Mouse (Mus musculus): ENCODE results near the gene Inpp5e. TPM values are rescaled to one million over a fixed set of nuclear protein-coding genes. Genes with fewer than 3 reads are reported as not detected.

Gene Inpp5e
- polyA plus RNA-seq, 3 experiments from 2014 or later: 9.4 to 19.0 (median 10.9) TPM

DNA sequence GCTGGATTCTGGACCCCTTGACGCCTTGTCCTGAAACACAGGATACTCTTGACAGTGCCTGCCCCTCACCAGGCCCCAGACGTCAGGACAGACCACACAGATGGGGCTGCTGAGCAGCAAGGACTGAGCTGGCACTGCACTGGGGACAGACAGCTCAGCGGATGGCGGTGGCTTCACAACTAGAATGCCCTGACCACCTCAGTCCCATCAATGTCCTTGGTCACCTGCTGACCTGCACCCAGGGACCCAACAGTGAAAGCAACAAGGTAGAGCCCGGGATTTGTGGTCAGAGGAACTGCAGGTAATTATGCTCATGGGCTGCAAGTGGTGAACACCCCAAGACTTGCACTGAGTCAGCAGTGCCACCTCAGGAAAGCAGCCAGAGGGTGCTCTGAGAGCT lies 46.0 kb downstream of the Inpp5e start:
- no peak for ATAC-seq

GRCm38 (mm10) chr2:26360772-26361171 lies 48.2 kb downstream of the Inpp5e start, which contains the start of gene Card9:
Gene Card9 (minus strand): TSS chr2:26360918.
- ATAC-seq: no peak

- no peak for ATAC-seq
These were observed 49.0 kb downstream of the Inpp5e start for GRCm38 (mm10) chr2:26359983-26360382.

DNA sequence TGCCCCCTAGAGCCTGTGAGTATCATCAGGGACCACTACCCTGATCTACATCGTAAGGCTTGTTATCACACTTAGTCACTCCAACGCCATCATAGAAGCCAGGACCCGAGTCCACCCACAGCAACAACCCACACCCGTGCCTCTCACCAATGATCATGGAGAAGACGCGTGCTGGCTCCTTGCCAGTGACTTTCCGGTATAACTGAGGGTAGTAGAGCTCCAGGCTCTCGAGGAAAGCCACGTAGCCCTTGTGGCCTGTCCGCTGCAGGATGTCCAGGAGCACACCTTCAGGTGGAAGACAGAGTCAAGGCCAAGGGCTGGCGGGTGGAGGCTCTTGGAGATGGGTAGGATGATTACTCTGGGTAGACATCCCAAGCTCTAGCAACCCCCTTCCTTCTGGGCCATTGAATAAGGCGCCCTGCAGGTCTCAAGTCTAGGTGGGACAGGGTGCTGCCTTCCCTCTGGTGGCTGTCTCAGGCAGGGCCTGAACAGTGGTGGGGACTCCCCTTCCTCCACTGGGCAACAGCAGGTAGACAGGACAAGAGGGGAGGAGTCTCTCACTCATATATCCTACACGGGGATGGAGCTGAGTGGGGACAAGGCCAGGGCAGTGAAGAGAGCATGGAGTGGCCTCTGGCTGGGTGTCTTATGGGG lies 50.2 kb downstream of the Inpp5e start:
- no peak for ATAC-seq

GRCm38 (mm10) chr2:26357484-26357883 lies 51.5 kb downstream of the Inpp5e start:
- ATAC-seq: no peak

DNA sequence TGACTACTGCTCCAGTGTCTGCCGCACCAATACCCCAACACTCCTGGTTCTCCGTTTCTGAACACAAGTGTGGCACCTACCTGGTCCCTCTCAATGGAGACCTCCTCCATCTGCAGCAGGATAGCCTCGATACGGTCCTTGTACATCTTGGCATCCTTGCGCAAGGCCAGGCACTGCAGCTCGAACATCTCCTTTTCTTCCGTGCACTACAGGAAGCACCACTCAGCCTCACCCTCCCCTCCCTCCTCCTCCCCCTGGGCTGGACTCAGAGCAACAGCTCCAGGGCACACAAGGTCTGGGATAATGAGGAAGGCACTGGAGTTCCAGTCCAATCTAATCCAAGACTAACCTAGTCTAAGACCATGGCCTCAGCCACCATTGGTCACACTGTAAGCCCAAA lies 52.3 kb downstream of the Inpp5e start:
- ATAC-seq: no peak

DNA sequence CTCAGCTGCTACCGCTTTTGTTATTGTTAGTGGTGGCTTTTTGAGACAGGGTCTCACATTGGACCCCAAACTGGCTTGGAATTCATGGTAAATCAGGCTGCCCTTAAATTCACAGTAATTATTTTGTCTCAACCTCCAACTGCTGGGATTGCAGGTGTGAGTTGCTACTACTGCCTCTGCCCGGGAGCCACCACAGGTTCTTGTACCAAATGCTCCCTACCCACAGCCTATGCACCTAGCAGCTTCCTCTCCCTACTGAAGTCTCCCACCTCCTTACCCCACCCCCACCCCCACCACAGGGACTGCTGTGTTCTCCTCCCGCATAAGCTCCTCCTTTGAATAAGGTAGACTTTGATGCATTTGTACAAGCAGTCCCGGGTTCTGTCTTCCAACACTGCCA lies 52.8 kb downstream of the Inpp5e start:
- ATAC-seq: no peak

GRCm38 (mm10) chr2:26354401-26354800 lies 54.6 kb downstream of the Inpp5e start:
- no peak for ATAC-seq

DNA sequence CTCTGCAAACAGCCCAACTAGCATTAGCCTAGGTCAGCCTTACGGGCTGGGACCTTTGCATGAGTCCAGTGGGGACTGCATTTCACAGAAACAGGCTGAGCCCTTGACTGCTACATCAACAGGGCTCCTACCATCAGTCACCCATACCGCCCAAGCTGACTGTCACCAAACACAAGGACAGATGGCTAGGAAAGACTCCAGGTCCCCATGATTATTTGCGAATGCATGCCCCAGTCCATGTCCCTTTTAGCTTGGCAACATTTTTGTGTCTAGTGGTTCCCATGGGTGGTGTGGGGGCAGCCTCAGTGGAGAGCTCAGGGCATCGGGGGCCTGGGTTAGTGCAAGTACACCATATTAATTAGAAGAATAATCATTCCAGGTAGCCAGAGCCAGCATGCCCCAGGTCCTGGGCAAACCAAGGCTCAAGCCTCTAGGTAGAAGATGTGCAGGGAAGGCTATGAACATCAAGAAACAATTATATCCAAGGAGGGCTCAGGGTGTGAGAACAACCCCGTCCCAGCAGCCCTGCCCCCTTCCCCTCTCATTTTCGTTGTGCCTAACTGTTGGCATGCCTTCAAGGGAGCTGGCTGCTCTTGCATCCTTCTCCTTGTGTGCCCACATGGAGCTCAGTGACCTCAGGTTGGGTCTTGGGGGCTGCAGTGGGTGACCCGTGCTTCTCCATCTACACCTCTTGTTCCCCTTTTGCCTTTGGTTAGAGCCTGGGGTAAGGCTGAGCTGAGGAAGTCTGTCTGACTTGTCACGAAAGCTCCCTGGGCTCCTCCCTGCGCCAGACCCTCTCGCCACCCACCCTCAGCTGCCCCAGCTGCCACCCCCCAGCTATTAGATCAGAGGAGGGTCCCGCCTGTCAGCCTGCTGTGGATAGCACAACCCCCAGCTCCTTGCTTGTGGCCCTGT lies 55.7 kb downstream of the Inpp5e start:
- no peak for ATAC-seq

DNA sequence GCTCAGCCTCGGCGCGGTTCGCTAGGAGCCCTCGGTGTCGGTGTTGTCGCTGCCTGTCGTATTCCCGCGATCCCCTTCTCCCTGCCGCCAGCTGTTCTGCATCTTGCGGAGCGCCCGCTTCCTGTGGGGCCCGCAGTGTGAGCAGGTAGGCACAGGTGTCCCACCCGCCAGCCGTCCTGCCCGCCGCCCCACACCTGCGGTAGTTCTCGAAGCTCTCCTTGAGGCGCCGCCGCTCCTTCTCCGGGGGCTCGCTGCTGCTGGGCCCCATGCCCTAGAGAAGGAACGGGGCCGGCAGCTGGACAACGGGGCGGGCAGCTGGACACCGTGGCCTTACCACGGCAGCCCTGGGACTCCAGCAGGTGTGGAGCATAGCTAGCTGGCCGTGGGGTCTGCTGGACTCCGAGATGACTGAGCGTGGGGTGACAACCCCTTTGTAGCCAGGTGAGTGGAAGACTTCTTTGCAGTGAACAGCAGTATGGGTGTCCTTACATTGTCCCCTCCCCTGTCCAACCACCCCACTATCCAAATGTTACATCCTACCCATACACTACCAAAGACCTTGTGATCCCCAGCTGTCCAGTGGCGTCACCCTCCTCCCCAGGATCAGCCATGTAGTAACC lies 56.6 kb downstream of the Inpp5e start:
- ATAC-seq: no peak

GRCm38 (mm10) chr2:26351358-26352290 lies 57.4 kb downstream of the Inpp5e start, which contains the start of gene Dnlz:
Gene Dnlz (minus strand): TSS chr2:26352110.
- ATAC-seq: peak; percentile 89

GRCm38 (mm10) chr2:26348241-26348640 lies 60.8 kb downstream of the Inpp5e start:
- no peak for ATAC-seq

Other genes starting within 250 kb of the Inpp5e start
- gene Lhx3, start 200.9 kb downstream of the Inpp5e start, polyA plus RNA-seq (2017; shearing (Covaris generic)): not detected
- gene Qsox2, start 171.7 kb downstream of the Inpp5e start, polyA plus RNA-seq (2017; shearing (Covaris generic)): 1 to 10 TPM; 1.3 to 2.6 (median 1.9) TPM
- gene Ccdc187, start 114.6 kb downstream of the Inpp5e start, polyA plus RNA-seq (2017; shearing (Covaris generic)): under 1 TPM in 1 of 3 experiments, not detected in 2; 0.04 TPM
- gene Gpsm1, start 93.7 kb downstream of the Inpp5e start, polyA plus RNA-seq (2017; shearing (Covaris generic)): 1 to 10 TPM; 3.8 to 5.0 (median 5.0) TPM
- 1 to 10 TPM; 7.6 to 8.7 (median 7.6) TPM for gene Dnlz, start 57.1 kb downstream of the Inpp5e start, polyA plus RNA-seq (2017; shearing (Covaris generic))
- 1 to 10 TPM in 2 of 3 experiments, under 1 TPM in 1; 0.53 to 2.1 (median 1.1) TPM for gene Card9, start 48.3 kb downstream of the Inpp5e start, polyA plus RNA-seq (2017; shearing (Covaris generic))
- gene Snapc4, start 28.6 kb downstream of the Inpp5e start, polyA plus RNA-seq (2017; shearing (Covaris generic)): 10 to 100 TPM; 15.6 to 43.4 (median 39.6) TPM
- 10 to 100 TPM; 35.3 to 57.5 (median 44.3) TPM for gene Entr1, start 19.9 kb downstream of the Inpp5e start, polyA plus RNA-seq (2017; shearing (Covaris generic))
- 10 to 100 TPM; 82.4 to 88.4 (median 82.9) TPM for gene Pmpca, start 19.9 kb downstream of the Inpp5e start, polyA plus RNA-seq (2017; shearing (Covaris generic))
- 10 to 100 TPM; 18.4 to 28.4 (median 24.2) TPM for gene Sec16a, start 36.0 kb upstream of the Inpp5e start, polyA plus RNA-seq (2017; shearing (Covaris generic))
- 10 to 100 TPM; 24.9 to 41.2 (median 27.0) TPM for gene Notch1, start 107.5 kb upstream of the Inpp5e start, polyA plus RNA-seq (2017; shearing (Covaris generic))
- gene Egfl7, start 170.8 kb upstream of the Inpp5e start, polyA plus RNA-seq (2017; shearing (Covaris generic)): 1 to 10 TPM in 2 of 3 experiments, not detected in 1; 1.7 to 2.3 TPM
- gene Gm20532, start 177.4 kb upstream of the Inpp5e start, polyA plus RNA-seq (2017; shearing (Covaris generic)): not detected
- gene Agpat2, start 195.2 kb upstream of the Inpp5e start, polyA plus RNA-seq (2017; shearing (Covaris generic)): 1 to 10 TPM; 6.6 to 9.1 (median 7.4) TPM
- gene Fam69b, start 219.3 kb upstream of the Inpp5e start, polyA plus RNA-seq (2017; shearing (Covaris generic)): 1 to 10 TPM; 1.2 to 4.2 (median 2.1) TPM

All from inflammation-experienced regulatory T-cells, adult 6 months (primary cell).